Mouse (Mus musculus): ENCODE measurements around the gene Exosc9. TPM values are rescaled to one million over a fixed set of nuclear protein-coding genes. Genes with fewer than 3 reads are reported as not detected.

Exosc9 gene
- polyA plus RNA-seq, 1 experiment from 2014 or later = 95.5 TPM

DNA sequence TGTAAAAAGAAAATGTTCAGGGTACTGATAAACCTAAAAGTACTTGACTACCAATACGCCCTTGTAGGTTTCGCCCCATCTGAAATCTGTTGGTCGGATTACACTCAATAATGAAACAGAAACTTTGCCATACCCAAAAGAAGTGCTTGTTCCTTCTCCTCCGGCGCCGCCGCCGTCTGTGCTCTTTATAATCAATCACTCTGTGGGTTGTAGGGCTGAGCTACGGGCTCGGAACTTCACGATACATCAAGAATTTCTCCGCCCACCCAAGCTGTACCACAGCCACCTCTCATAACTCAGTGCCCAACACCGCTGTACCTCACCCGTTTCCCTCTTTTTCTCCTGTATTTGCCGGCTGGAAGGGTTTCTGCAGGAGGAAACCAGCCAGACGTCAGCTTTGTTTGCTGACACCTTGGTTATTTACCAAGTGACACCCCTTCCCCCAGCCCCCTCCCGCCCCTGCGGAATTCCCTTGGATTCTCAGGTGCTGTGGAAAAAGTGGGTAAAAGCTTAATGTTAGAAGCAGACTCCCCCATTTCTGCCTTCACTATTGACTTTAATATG lies 20.3 kb upstream of the Exosc9 start:
- Histone ChIP-seq H3K4me2 (peak overlapping the region; percentile 52), H3K4me1 (replicated peaks) (peaks cover 18% of the 10 kb centered on the region), H3K9me3 (no peaks in the 10 kb centered on the region), H3K27me3 (peaks cover 20% of the 10 kb centered on the region), H3K9ac (peak overlapping the region; percentile 46; the same call in 1 of the 2 replicates), H3K36me3 (no peaks in the 10 kb centered on the region), H3K4me3 (peak overlapping the region; percentile 24), H3K27ac (replicated peaks) (no peak overlapping the region)
- ATAC-seq (ENCODE audit: low read depth) = no peak
- 11% methylated on average over 18 of the region's 18 CpGs for WGBS

DNA sequence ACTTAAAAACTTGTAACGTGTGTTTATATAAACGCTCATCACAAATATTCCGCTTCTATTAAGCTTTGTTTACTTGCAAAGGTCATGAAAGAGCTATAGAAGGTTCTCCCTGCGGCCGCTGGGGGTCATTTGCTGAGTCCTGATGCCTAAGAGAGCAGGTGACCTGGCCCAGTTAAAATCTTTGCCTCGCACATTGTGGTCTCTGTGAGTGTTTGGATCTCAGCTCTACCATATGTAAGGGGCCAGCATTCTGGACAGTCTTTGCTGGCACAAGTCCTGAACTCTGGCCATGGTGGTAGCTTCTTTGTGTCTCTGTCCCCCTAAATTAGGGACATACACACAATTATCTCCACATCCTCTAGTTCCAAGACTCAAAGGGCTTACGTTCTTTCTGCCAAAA lies 19.7 kb upstream of the Exosc9 start:
- no peak for ATAC-seq (ENCODE audit: low read depth)
- Histone ChIP-seq H3K27ac (replicated peaks) (no peak overlapping the region), H3K27me3 (peaks cover 20% of the 10 kb centered on the region), H3K9me3 (no peaks in the 10 kb centered on the region), H3K4me3 (no peak overlapping the region), H3K4me1 (replicated peaks) (peaks cover 18% of the 10 kb centered on the region), H3K4me2 (no peak overlapping the region), H3K36me3 (no peaks in the 10 kb centered on the region), H3K9ac (no peak overlapping the region)
- WGBS = 49% methylated on average over 7 of the region's 7 CpGs

DNA sequence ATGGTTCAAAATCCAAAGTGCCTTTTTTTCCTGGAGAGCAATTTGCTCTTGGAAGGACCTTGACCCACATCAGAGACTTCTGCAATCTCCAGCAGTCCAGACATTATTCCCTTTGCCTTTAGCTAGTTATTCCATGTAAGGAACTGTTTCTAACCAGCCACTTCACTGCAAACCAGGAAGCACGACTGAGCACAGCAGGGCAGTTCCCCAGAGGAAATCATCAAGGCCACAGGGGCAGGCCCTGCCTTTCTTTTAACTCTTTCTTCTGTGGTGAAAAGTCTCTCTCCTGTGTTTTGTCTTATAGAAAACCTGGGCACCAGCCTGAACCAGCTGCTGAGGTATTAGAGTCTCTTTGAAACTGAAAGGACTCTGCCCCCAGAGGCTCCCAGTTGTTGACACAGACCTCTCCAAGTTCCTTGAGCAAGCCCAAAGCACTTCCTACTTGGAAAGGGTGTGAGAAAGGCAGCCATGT lies 19.2 kb upstream of the Exosc9 start:
- H3K36me3 ChIP-seq = no peaks in the 10 kb centered on the region
- 0% methylated on average over 1 of the region's 1 CpGs for WGBS
- no peak for ATAC-seq (ENCODE audit: low read depth)
- no peak overlapping the region for H3K4me2 ChIP-seq
- no peaks in the 10 kb centered on the region for H3K9me3 ChIP-seq
- H3K9ac ChIP-seq = no peak overlapping the region
- peaks cover 18% of the 10 kb centered on the region for H3K4me1 ChIP-seq (replicated peaks)
- no peak overlapping the region for H3K4me3 ChIP-seq
- peaks cover 20% of the 10 kb centered on the region for H3K27me3 ChIP-seq
- no peak overlapping the region for H3K27ac ChIP-seq (replicated peaks)

GRCm38 (mm10) chr3:36536041-36536440 lies 16.4 kb upstream of the Exosc9 start:
- H3K36me3 ChIP-seq = no peaks in the 10 kb centered on the region
- peaks cover 16% of the 10 kb centered on the region for H3K4me1 ChIP-seq (replicated peaks)
- H3K27ac ChIP-seq (replicated peaks) = no peak overlapping the region
- no peak for ATAC-seq (ENCODE audit: low read depth)
- H3K9ac ChIP-seq = no peak overlapping the region
- no peaks in the 10 kb centered on the region for H3K9me3 ChIP-seq
- 90% methylated on average over 12 of the region's 12 CpGs for WGBS
- H3K4me2 ChIP-seq = no peak overlapping the region
- peaks cover 11% of the 10 kb centered on the region for H3K27me3 ChIP-seq
- no peak overlapping the region for H3K4me3 ChIP-seq

DNA sequence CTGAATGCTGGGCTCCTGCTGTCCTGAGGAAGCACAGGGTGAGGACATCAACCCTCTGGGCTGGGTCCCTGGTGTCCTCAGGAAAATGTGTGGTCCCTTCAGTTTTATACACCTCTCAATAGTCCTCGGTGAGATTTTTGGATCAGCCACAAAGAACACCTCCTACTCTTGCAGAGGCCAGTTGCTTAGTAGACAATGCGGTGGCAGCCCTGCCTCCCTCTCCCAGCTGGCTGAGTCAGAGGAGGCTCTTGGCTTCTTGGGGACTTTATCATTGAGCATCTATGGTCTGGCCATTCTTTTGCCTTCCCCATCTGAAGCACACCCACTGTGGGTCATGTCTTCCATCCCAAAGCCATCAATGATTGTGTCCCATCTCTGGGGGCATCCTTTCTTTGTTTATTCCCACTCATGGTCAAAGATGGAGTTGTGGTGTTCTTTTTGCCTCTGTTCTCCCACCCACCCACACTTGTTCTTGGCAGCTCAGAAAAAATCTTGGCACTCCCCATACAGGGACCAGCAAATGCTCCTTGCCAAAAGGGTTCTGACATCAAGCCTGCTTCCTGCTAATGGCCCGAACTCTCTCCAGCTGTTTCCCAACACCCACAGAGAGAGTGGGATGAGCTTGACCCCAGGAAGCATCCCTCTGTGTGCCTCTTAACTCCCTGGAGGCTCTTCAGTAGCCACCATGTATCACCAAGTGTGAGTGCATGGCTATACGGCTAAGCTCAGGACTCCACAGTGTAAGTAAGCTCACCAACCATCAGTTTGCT lies 14.5 kb upstream of the Exosc9 start:
- H3K9ac ChIP-seq = no peak overlapping the region
- no peak for ATAC-seq (ENCODE audit: low read depth)
- no peak overlapping the region for H3K4me2 ChIP-seq
- H3K27me3 ChIP-seq = no peaks in the 10 kb centered on the region
- H3K4me3 ChIP-seq = no peak overlapping the region
- 0 out of 2 replicates have a peak, but pooled peaks cover 2% of the 10 kb centered on the region for H3K4me1 ChIP-seq (replicated peaks)
- no peaks in the 10 kb centered on the region for H3K36me3 ChIP-seq
- WGBS = 88% methylated on average over 4 of the region's 4 CpGs
- no peaks in the 10 kb centered on the region for H3K9me3 ChIP-seq
- no peak overlapping the region for H3K27ac ChIP-seq (replicated peaks)

DNA sequence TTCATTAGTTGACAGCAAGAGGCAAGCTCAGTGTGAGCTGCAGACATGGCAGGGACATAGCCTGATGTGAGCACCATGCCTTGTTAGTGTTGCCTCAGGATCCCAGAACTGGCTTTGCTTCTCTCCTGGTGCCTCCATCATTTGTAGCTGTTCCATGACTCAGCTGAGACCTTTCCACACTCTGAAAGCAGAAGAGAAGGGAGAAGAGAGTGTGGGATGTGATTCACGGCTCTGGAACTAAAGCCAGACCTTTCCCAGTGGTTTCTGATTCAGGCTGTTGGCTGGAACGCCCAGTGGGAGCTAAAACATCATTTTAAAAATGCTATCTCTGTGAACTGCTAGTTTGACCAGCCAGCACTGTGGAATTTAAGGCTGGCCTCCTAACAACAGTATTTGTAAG lies 11.7 kb upstream of the Exosc9 start:
- Histone ChIP-seq H3K4me3 (no peak overlapping the region), H3K9ac (no peak overlapping the region), H3K9me3 (no peaks in the 10 kb centered on the region), H3K36me3 (no peaks in the 10 kb centered on the region), H3K4me2 (no peak overlapping the region), H3K27me3 (no peaks in the 10 kb centered on the region), H3K27ac (replicated peaks) (no peak overlapping the region), H3K4me1 (replicated peaks) (no peaks in the 10 kb centered on the region)
- ATAC-seq (ENCODE audit: low read depth) = no peak
- 71% methylated on average over 2 of the region's 2 CpGs for WGBS

GRCm38 (mm10) chr3:36541399-36541798 lies 11.0 kb upstream of the Exosc9 start:
- H3K4me1 ChIP-seq (replicated peaks) = no peaks in the 10 kb centered on the region
- H3K9me3 ChIP-seq = no peaks in the 10 kb centered on the region
- no peak overlapping the region for H3K4me2 ChIP-seq
- 90% methylated on average over 2 of the region's 2 CpGs for WGBS
- no peak for ATAC-seq (ENCODE audit: low read depth)
- H3K27me3 ChIP-seq = no peaks in the 10 kb centered on the region
- H3K36me3 ChIP-seq = no peaks in the 10 kb centered on the region
- no peak overlapping the region for H3K9ac ChIP-seq
- no peak overlapping the region for H3K27ac ChIP-seq (replicated peaks)
- H3K4me3 ChIP-seq = no peak overlapping the region

DNA sequence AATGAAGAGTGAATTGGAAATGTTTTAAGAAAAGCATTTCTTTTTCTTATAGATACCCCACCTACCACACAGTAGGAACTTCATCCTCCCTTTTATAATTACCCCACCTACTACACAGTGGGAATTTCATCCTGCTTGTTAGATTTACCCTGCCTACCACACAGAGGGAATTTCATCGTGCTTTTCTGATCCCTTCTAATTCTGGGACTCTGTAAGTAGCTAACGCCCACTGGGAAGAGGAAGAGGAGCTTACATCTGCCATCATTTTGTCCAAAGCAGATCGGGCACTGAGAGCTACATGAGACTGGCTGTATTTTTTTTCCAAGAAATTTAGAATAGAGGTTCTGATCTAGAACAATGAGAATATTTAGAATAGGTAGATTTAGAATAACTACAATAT lies 7.4 kb upstream of the Exosc9 start:
- no peak overlapping the region for H3K4me2 ChIP-seq
- no peak overlapping the region for H3K27ac ChIP-seq (replicated peaks)
- no peak overlapping the region for H3K4me3 ChIP-seq
- H3K27me3 ChIP-seq = no peaks in the 10 kb centered on the region
- no peak overlapping the region for H3K9ac ChIP-seq
- WGBS = 83% methylated on average over 3 of the region's 3 CpGs
- H3K4me1 ChIP-seq (replicated peaks) = no peaks in the 10 kb centered on the region
- no peaks in the 10 kb centered on the region for H3K9me3 ChIP-seq
- no peaks in the 10 kb centered on the region for H3K36me3 ChIP-seq
- ATAC-seq (ENCODE audit: low read depth) = no peak

- H3K4me1 ChIP-seq (replicated peaks) = peaks cover 23% of the 10 kb centered on the region
- 6% methylated on average over 9 of the region's 9 CpGs for WGBS
- peaks cover 24% of the 10 kb centered on the region for H3K36me3 ChIP-seq
- H3K9ac ChIP-seq = peak overlapping the region; percentile 80
- no peaks in the 10 kb centered on the region for H3K27me3 ChIP-seq
- peak overlapping the region; percentile 85 for H3K4me2 ChIP-seq
- peak overlapping the region; percentile 64 for H3K4me3 ChIP-seq
- peak overlapping the region; percentile 80 for H3K27ac ChIP-seq (replicated peaks)
- ATAC-seq (ENCODE audit: low read depth) = peak; percentile 28
- H3K9me3 ChIP-seq = no peaks in the 10 kb centered on the region
Measured at GRCm38 (mm10) chr3:36551343-36551742, 1.1 kb upstream of the Exosc9 start.

GRCm38 (mm10) chr3:36551851-36552384 lies 488 bp upstream of the Exosc9 start:
- WGBS = 16% methylated on average over 12 of the region's 12 CpGs

GRCm38 (mm10) chr3:36557601-36558000 lies 5.2 kb downstream of the Exosc9 start:
- H3K4me1 ChIP-seq (replicated peaks) = peaks cover 11% of the 10 kb centered on the region

More at GRCm38 (mm10) chr3:36551851-36552384, 488 bp upstream of the Exosc9 start:
- peaks cover 23% of the 10 kb centered on the region for H3K4me1 ChIP-seq (replicated peaks)
- H3K4me3 ChIP-seq = peak overlapping the region; percentile 64
- H3K9ac ChIP-seq = peak overlapping the region; percentile 80
- H3K27me3 ChIP-seq = no peaks in the 10 kb centered on the region
- peak overlapping the region; percentile 80 for H3K27ac ChIP-seq (replicated peaks)
- peak; percentile 65 for ATAC-seq (ENCODE audit: low read depth)
- H3K4me2 ChIP-seq = peak overlapping the region; percentile 85
- peaks cover 30% of the 10 kb centered on the region for H3K36me3 ChIP-seq
- no peaks in the 10 kb centered on the region for H3K9me3 ChIP-seq

GRCm38 (mm10) chr3:36559606-36560005 lies 7.2 kb downstream of the Exosc9 start:
- Histone ChIP-seq H3K4me3 (no peak overlapping the region), H3K27ac (replicated peaks) (no peak overlapping the region), H3K4me1 (replicated peaks) (no peaks in the 10 kb centered on the region), H3K27me3 (no peaks in the 10 kb centered on the region), H3K36me3 (peaks cover 94% of the 10 kb centered on the region), H3K4me2 (no peak overlapping the region), H3K9me3 (no peaks in the 10 kb centered on the region), H3K9ac (no peak overlapping the region)
- 90% methylated on average over 4 of the region's 4 CpGs for WGBS
- no peak for ATAC-seq (ENCODE audit: low read depth)

More at GRCm38 (mm10) chr3:36557601-36558000, 5.2 kb downstream of the Exosc9 start:
- H3K9me3 ChIP-seq = no peaks in the 10 kb centered on the region
- H3K4me2 ChIP-seq = no peak overlapping the region
- no peak overlapping the region for H3K27ac ChIP-seq (replicated peaks)
- no peak overlapping the region for H3K9ac ChIP-seq
- 91% methylated on average over 1 of the region's 1 CpGs for WGBS
- no peak overlapping the region for H3K4me3 ChIP-seq
- no peaks in the 10 kb centered on the region for H3K27me3 ChIP-seq
- peaks cover 83% of the 10 kb centered on the region for H3K36me3 ChIP-seq
- no peak for ATAC-seq (ENCODE audit: low read depth)

All from neural tube, embryonic 13.5 days (tissue).